Mouse (Mus musculus) adrenal gland, postnatal 14 days (tissue): Measurements from ENCODE around the gene Defb20. TPM values are rescaled to one million over a fixed set of nuclear protein-coding genes. Genes with fewer than 3 reads are reported as not detected.

Experiments
- DNase-seq: peaks from one replicate; pipeline ENCODE4 v3.0.0; 2021; ENCODE audit warnings: mixed read lengths
- total RNA-seq: library from RNA; stranded (reverse); gene quantifications from 2 replicates; pipeline ENCODE4 v1.2.3, GENCODE M21; 2021

Defb20 gene
- total RNA-seq, 1 experiment from 2014 or later, result not detected

DNA sequence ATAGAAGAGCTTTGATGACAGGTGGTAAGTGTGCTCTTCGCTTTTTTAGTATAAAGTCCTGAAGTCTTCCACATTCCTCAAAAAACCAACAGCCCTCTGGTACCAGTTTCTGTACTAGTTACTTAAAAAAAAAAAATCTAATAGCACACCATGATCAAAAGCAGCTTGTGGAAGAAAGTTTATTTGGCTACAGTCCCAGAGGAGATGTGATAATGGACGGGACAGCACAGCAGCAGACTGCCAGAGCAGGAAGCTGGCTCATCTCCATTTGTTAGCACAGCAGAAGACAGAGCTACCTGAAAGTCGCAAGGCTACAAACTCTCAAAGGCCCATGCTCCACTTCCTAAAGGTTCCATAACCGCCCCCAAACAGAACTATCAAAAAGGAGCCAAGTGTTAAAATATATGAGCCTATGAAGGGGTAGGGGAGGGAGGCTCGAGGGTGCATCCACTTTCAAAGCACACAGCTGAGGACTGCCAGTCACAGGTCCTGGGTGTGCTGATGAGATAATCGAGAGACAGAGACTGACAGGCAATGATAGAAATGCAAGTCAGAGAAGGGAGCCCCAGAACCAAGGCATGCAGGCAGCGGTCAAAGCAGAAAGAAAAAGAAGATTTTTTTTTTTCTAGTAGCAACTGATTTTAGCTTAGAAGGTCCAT is 23.5 kb downstream of the Defb20 start:
- no peak for DNase-seq

DNA sequence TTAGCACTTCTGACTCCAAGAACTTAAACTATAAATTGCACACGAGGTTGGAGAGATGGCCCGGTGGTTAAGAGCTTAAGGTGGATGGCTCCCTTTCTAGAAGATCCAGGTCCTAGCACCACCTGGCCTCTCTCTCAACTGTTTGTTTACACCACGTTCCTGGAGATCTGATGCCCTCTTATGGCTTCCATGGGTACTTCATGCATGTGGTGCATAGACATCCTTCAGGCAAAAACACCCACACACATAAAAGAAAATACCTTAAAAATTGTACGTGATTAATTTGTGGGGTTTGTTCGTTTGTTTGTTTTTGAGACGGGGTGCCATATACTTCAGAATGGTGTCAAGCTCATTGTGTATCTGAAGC is 24.0 kb downstream of the Defb20 start:
- no peak for DNase-seq

DNA sequence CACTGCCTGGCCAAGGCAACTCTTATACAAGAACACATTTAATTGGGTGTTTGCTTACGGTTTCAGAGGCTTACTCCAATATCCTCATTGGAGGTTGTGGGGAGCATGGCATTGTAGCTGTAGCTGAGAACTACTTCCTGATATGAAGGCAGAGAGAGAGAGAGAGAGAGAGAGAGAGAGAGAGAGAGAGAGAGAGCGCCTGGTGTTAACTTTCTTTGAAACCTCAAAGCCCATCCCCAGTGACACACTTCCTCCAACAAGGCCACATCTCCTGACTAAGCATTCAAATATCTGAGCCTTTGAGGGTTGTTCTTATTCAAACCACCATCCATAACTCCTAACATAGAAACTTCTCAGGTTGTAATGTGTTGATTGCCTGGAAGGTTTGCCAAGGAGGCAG is 27.1 kb downstream of the Defb20 start:
- DNase-seq, result no peak

DNA sequence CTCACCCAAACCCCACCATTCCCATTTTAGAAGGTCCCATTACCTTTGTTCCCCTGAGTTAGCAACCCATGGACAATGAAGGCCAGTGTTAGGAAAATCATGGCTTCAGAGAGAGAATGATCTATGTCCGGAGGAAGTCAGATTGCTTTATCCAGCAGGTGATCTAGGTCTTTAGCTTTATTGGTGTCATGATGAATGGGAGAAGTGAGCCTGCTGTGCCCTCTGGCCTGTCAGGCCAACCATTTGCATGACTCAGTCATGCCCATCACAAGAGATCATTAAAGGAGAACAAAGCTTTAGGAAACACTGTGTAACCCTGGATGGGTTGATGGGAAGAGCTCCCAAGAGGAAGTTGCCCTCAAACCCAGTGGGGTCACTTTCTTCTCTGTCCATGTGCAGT is 34.7 kb downstream of the Defb20 start, which contains the start of gene Defb26:
TSS of gene Defb26 (minus strand) at position 101 of the 400 bp plus-strand sequence.
- DNase-seq, result no peak

DNA sequence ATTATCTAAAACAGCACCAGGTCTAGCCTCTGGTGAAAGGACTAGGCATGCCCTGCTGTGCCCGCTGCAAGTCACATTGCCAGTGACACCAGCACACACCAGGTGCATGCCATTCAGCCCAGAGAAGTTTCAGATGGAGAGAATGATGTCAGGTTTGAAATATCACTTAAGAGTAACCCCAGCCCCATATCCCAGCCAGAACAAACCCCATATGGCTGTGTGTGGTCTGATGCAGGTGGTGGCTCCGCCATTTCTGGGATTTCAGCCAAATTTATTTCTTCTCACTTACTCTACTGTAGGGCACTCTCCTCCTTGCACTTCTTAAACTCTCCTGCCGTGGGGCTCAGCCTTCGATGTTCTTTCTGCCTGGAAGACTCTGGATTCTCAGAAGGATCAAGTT is 39.2 kb downstream of the Defb20 start:
- DNase-seq, result no peak

DNA sequence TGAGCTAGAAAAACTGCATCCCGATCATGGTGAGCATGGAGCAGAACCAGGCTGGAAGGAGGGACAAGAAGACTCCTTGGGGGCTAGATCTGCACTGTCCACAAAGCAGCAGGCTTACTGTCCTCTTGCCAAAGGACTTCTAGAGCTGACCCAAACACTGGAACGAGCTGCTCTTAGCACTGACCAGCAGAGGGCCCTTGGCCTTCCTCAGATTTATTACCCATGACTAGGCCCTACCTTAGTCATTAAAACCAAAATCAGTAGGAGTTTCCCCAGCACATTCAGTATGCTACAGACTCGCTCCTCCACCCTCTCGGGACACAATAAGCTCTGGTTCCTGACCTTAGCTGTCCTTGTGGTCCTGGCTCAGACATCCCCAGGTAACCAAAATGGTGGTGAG is 41.1 kb downstream of the Defb20 start, which contains the start of gene Defb28:
TSS of gene Defb28 (plus strand) at position 275 of the 400 bp plus-strand sequence.
- DNase-seq, result peak; percentile 59

Other genes starting within 250 kb of the Defb20 start
- gene Tbc1d20, start 183.2 kb upstream of the Defb20 start, total RNA-seq, result 145 and 149 TPM in 2 replicates
- 104 and 107 TPM in 2 replicates for gene Rbck1, start 144.4 kb upstream of the Defb20 start, total RNA-seq
- 4.5 and 6.0 TPM in 2 replicates for gene Trib3, start 133.0 kb upstream of the Defb20 start, total RNA-seq
- 2.8 and 3.0 TPM in 2 replicates for gene Nrsn2, start 100.4 kb upstream of the Defb20 start, total RNA-seq
- 14.7 and 16.0 TPM in 2 replicates for gene Sox12, start 79.0 kb upstream of the Defb20 start, total RNA-seq
- gene Zcchc3, start 62.0 kb upstream of the Defb20 start, total RNA-seq, result 8.3 and 9.9 TPM in 2 replicates
- 0.37 and 0.38 TPM in 2 replicates for gene 6820408C15Rik, start 61.5 kb upstream of the Defb20 start, total RNA-seq
- gene Defb23, start 12.4 kb upstream of the Defb20 start, total RNA-seq, result not detected in 2 replicates
- gene Defb22, start 13.1 kb downstream of the Defb20 start, total RNA-seq, result not detected in 2 replicates
- not detected in 2 replicates for gene Defb26, start 34.6 kb downstream of the Defb20 start, total RNA-seq
- gene Defb28, start 41.2 kb downstream of the Defb20 start, total RNA-seq, result not detected in 2 replicates
- not detected in 2 replicates for gene Defb29, start 63.0 kb downstream of the Defb20 start, total RNA-seq
- not detected in 2 replicates for gene Gm17416, start 92.3 kb downstream of the Defb20 start, total RNA-seq
- not detected in 2 replicates for gene Defb21, start 95.7 kb downstream of the Defb20 start, total RNA-seq
- gene Defb19, start 103.2 kb downstream of the Defb20 start, total RNA-seq, result 2.0 and 2.5 TPM in 2 replicates
- not detected in 2 replicates for gene Defb45, start 122.3 kb downstream of the Defb20 start, total RNA-seq
- not detected in 2 replicates for gene Defb36, start 127.3 kb downstream of the Defb20 start, total RNA-seq
- 1.6 TPM in 1 of 2 replicates, not detected in the other for gene Defb25, start 146.0 kb downstream of the Defb20 start, total RNA-seq
- gene Rem1, start 149.9 kb downstream of the Defb20 start, total RNA-seq, result 8.3 and 9.8 TPM in 2 replicates
- 123 and 139 TPM in 2 replicates for gene H13, start 192.4 kb downstream of the Defb20 start, total RNA-seq
- 26.6 and 28.0 TPM in 2 replicates for gene Mcts2, start 210.0 kb downstream of the Defb20 start, total RNA-seq